Mouse (Mus musculus) heart, adult 2 months (tissue): ENCODE data around the gene Dnajc1.

Experiments
- CTCF ChIP-seq: fragments of 200-600 bp; IDR thresholded peaks from 2 replicates; pipeline ENCODE4 v1.8.1; 2022; ENCODE audit warnings: antibody characterized with exemption, mild to moderate bottlenecking, moderate library complexity
- EP300 ChIP-seq: fragments of 200-500 bp; IDR thresholded peaks from 2 replicates; pipeline ENCODE4 v1.6.1; 2011; ENCODE audit warnings: low read depth, low read length, control low read depth; ENCODE audit not compliant: insufficient read depth

GRCm38 (mm10) chr2:18392331-18393021 is at the start of gene Dnajc1:
- peak; percentile 21; the same call in 1 of the 2 replicates for TF ChIP-seq CTCF
- peak; percentile 61; the same call in 1 of the 2 replicates for TF ChIP-seq EP300
